Mouse (Mus musculus) limb, embryonic 11.5 days (tissue): ENCODE measurements around the gene Rab4b. TPM values are rescaled to one million over a fixed set of nuclear protein-coding genes. Genes with fewer than 3 reads are reported as not detected.
A peak's percentile ranks its signal among the peaks of the same experiment; 100 is the strongest.

ENCODE experiments used
- ATAC-seq: fragments of 200-750 bp; cut with Nextera tagmentation; 2 replicates; pipeline ENCODE4 v1.8.0; 2017; ENCODE audit warnings: low read depth; ENCODE audit not compliant: insufficient number of reproducible peaks, low FRiP score, low TSS enrichment
- DNase-seq: peaks from one replicate; pipeline ENCODE4 v3.0.0-alpha.2; 2015; ENCODE audit warnings: low spot score
- H3K27ac ChIP-seq: fragments of 300-500 bp; sonication (generic); replicated peaks from 2 replicates; pipeline ENCODE4 v1.5.1; 2014; ENCODE audit warnings: low read depth, mild to moderate bottlenecking, low read length
- H3K27me3 ChIP-seq: fragments of 300-500 bp; sonication (generic); 2 replicates; pipeline ENCODE4 v1.6.1; 2014; ENCODE audit warnings: mild to moderate bottlenecking, low read length, mixed read lengths; ENCODE audit not compliant: control insufficient read depth, insufficient read depth
- H3K36me3 ChIP-seq: fragments of 300-500 bp; sonication (generic); 2 replicates; pipeline ENCODE4 v1.6.1; 2014; ENCODE audit warnings: mild to moderate bottlenecking, low read length, moderate library complexity, mixed read lengths; ENCODE audit not compliant: control insufficient read depth, insufficient read depth
- H3K4me1 ChIP-seq: fragments of 300-500 bp; sonication (generic); 2 replicates; pipeline ENCODE4 v1.6.1; 2014; ENCODE audit warnings: low read length, mixed read lengths; ENCODE audit not compliant: control insufficient read depth, insufficient read depth
- H3K4me2 ChIP-seq: fragments of 300-500 bp; sonication (generic); 2 replicates; pipeline ENCODE4 v1.6.1; 2014; ENCODE audit warnings: low read depth, mild to moderate bottlenecking, moderate library complexity; ENCODE audit not compliant: severe bottlenecking
- H3K4me3 ChIP-seq: fragments of 300-500 bp; sonication (generic); 2 replicates; pipeline ENCODE4 v1.5.1; 2014; ENCODE audit warnings: low read depth, low read length
- H3K9ac ChIP-seq: fragments of 300-500 bp; sonication (generic); 2 replicates; pipeline ENCODE4 v1.6.1; 2014; ENCODE audit warnings: mild to moderate bottlenecking, low read length
- H3K9me3 ChIP-seq: fragments of 300-500 bp; sonication (generic); 2 replicates; pipeline ENCODE4 v1.6.1; 2016; ENCODE audit warnings: low read length; ENCODE audit not compliant: control insufficient read depth
- WGBS: fragments of 180-500 bp; shearing (Covaris S2); extraction: QIAGEN DNeasy Blood & Tissue Kit; methylation state at CpG from one replicate; pipeline ENCODE4 v1.1.7; 2014; 5-methylcytosine and 5-hydroxymethylcytosine counted together
- polyA plus RNA-seq: library from polyadenylated mRNA; unstranded; fragments of >200 nt; fragmentation: Nextera tagmentation; extraction: Ambion mirVana; gene quantifications from 2 replicates; pipeline ENCODE4 v1.2.1, GENCODE M21; 2014

The Rab4b gene
- polyA plus RNA-seq, 1 experiment from 2014 or later = 55.1 TPM

- Histone ChIP-seq H3K9ac (no peak overlapping the region), H3K4me3 (no peak overlapping the region), H3K27ac (no peak overlapping the region), H3K4me1 (no peaks in the 10 kb centered on the region), H3K36me3 (no peaks in the 10 kb centered on the region), H3K27me3 (no peaks in the 10 kb centered on the region), H3K9me3 (no peaks in the 10 kb centered on the region; the same call in 1 of the 2 replicates), H3K4me2 (no peak overlapping the region)
- no peak for ATAC-seq
- DNase-seq = peak; percentile 73
- 11% methylated on average over 10 of the region's 10 CpGs for WGBS
Measured at GRCm38 (mm10) chr7:27132588-27132987, 46.1 kb downstream of the Rab4b start.

- no peak overlapping the region for H3K9ac ChIP-seq
- no peaks in the 10 kb centered on the region for H3K4me1 ChIP-seq
- 74% methylated on average over 2 of the region's 2 CpGs for WGBS
- H3K27ac ChIP-seq = no peak overlapping the region
- H3K27me3 ChIP-seq = no peaks in the 10 kb centered on the region
- no peak overlapping the region for H3K4me3 ChIP-seq
- DNase-seq = no peak
- no peaks in the 10 kb centered on the region; the same call in 1 of the 2 replicates for H3K9me3 ChIP-seq
- no peaks in the 10 kb centered on the region for H3K36me3 ChIP-seq
- no peak for ATAC-seq
- H3K4me2 ChIP-seq = no peak overlapping the region
Measured at GRCm38 (mm10) chr7:27131387-27131786, 47.3 kb downstream of the Rab4b start.

- ATAC-seq (no peak), DNase-seq (no peak)
- 90% methylated on average over 22 of the region's 22 CpGs for WGBS
- Histone ChIP-seq H3K9ac (no peak overlapping the region), H3K4me3 (no peak overlapping the region), H3K9me3 (no peaks in the 10 kb centered on the region; the same call in 1 of the 2 replicates), H3K4me2 (no peak overlapping the region), H3K27me3 (no peaks in the 10 kb centered on the region), H3K36me3 (no peaks in the 10 kb centered on the region), H3K4me1 (no peaks in the 10 kb centered on the region), H3K27ac (no peak overlapping the region)
Measured at GRCm38 (mm10) chr7:27130521-27131370, 48.0 kb downstream of the Rab4b start.

- H3K4me3 ChIP-seq = no peak overlapping the region
- H3K4me2 ChIP-seq = no peak overlapping the region
- no peaks in the 10 kb centered on the region for H3K4me1 ChIP-seq
- ATAC-seq (no peak), DNase-seq (no peak)
- no peak overlapping the region for H3K27ac ChIP-seq
- 90% methylated on average over 12 of the region's 12 CpGs for WGBS
- no peaks in the 10 kb centered on the region for H3K27me3 ChIP-seq
- H3K9ac ChIP-seq = no peak overlapping the region
- no peaks in the 10 kb centered on the region for H3K36me3 ChIP-seq
- no peaks in the 10 kb centered on the region; the same call in 1 of the 2 replicates for H3K9me3 ChIP-seq
Measured at GRCm38 (mm10) chr7:27129811-27130210, 48.9 kb downstream of the Rab4b start.

GRCm38 (mm10) chr7:27128946-27129345 lies 49.8 kb downstream of the Rab4b start:
- no peak overlapping the region for H3K4me2 ChIP-seq
- 87% methylated on average over 13 of the region's 13 CpGs for WGBS
- H3K36me3 ChIP-seq = no peaks in the 10 kb centered on the region
- no peak overlapping the region for H3K4me3 ChIP-seq
- DNase-seq (no peak), ATAC-seq (no peak)
- no peak overlapping the region for H3K27ac ChIP-seq
- H3K4me1 ChIP-seq = no peaks in the 10 kb centered on the region
- no peaks in the 10 kb centered on the region; the same call in 1 of the 2 replicates for H3K9me3 ChIP-seq
- H3K27me3 ChIP-seq = no peaks in the 10 kb centered on the region
- H3K9ac ChIP-seq = no peak overlapping the region

GRCm38 (mm10) chr7:27128162-27128561 lies 50.5 kb downstream of the Rab4b start:
- DNase-seq = peak; percentile 48
- WGBS = 54% methylated on average over 3 of the region's 3 CpGs
- no peak for ATAC-seq

GRCm38 (mm10) chr7:27124969-27125368 lies 53.7 kb downstream of the Rab4b start:
- 85% methylated on average over 4 of the region's 4 CpGs for WGBS
- no peaks in the 10 kb centered on the region for H3K36me3 ChIP-seq
- H3K4me1 ChIP-seq = no peaks in the 10 kb centered on the region
- H3K27ac ChIP-seq = no peak overlapping the region
- H3K9me3 ChIP-seq = no peaks in the 10 kb centered on the region
- DNase-seq = no peak
- H3K4me2 ChIP-seq = no peak overlapping the region
- no peak overlapping the region for H3K9ac ChIP-seq
- H3K4me3 ChIP-seq = no peak overlapping the region
- no peak for ATAC-seq
- H3K27me3 ChIP-seq = no peaks in the 10 kb centered on the region

More at GRCm38 (mm10) chr7:27128162-27128561, 50.5 kb downstream of the Rab4b start:
- H3K4me1 ChIP-seq = no peaks in the 10 kb centered on the region
- H3K36me3 ChIP-seq = no peaks in the 10 kb centered on the region
- no peaks in the 10 kb centered on the region for H3K27me3 ChIP-seq
- no peak overlapping the region for H3K9ac ChIP-seq
- no peak overlapping the region for H3K4me2 ChIP-seq
- no peak overlapping the region for H3K4me3 ChIP-seq
- no peak overlapping the region for H3K27ac ChIP-seq
- H3K9me3 ChIP-seq = no peaks in the 10 kb centered on the region; the same call in 1 of the 2 replicates

GRCm38 (mm10) chr7:27124305-27124832 lies 54.3 kb downstream of the Rab4b start:
- Histone ChIP-seq H3K4me2 (no peak overlapping the region), H3K4me3 (no peak overlapping the region), H3K4me1 (no peaks in the 10 kb centered on the region), H3K9me3 (no peaks in the 10 kb centered on the region), H3K36me3 (no peaks in the 10 kb centered on the region), H3K27ac (no peak overlapping the region), H3K9ac (no peak overlapping the region), H3K27me3 (no peaks in the 10 kb centered on the region)
- no peak for ATAC-seq
- DNase-seq = no peak
- 72% methylated on average over 5 of the region's 5 CpGs for WGBS
